Mouse (Mus musculus) CH12.LX (cell line): ENCODE measurements at regions not wholly inside any gene's neighbourhood (a gene's known extent, or its start where the extent isn't known, plus 50 kb on each side); places are given as distances from the start of the nearest gene placed in this dataset.

Experiments
- CTCF ChIP-seq, 2 experiments: IDR thresholded peaks in 1 of 2; conservative IDR thresholded peaks in 1 of 2; 2 replicates each; pipeline ENCODE4 v1.5.1; 2011 to 2012; ENCODE audit warnings: low read depth in 2 of 2, low read length in 2 of 2, improper control_type of control experiment in 1 of 2, inconsistent platforms in 1 of 2, mild to moderate bottlenecking in 1 of 2, moderate library complexity in 1 of 2
- MXI1 ChIP-seq: IDR thresholded peaks from 2 replicates; pipeline ENCODE4 v1.6.1; 2011; ENCODE audit warnings: mild to moderate bottlenecking, low read depth, low read length, improper control_type of control experiment
- POLR2A ChIP-seq: IDR thresholded peaks from 2 replicates; pipeline ENCODE4 v1.6.1; 2011; ENCODE audit warnings: low read depth, mild to moderate bottlenecking, improper control_type of control experiment, low read length
- SIN3A ChIP-seq: IDR thresholded peaks from 2 replicates; pipeline ENCODE4 v1.6.1; 2012; ENCODE audit warnings: low read length, improper control_type of control experiment, inconsistent platforms
- TCF12 ChIP-seq: IDR thresholded peaks from 2 replicates; pipeline ENCODE4 v1.6.1; 2014; ENCODE audit warnings: low read depth, mild to moderate bottlenecking, inconsistent platforms, low read length, improper control_type of control experiment

DNA sequence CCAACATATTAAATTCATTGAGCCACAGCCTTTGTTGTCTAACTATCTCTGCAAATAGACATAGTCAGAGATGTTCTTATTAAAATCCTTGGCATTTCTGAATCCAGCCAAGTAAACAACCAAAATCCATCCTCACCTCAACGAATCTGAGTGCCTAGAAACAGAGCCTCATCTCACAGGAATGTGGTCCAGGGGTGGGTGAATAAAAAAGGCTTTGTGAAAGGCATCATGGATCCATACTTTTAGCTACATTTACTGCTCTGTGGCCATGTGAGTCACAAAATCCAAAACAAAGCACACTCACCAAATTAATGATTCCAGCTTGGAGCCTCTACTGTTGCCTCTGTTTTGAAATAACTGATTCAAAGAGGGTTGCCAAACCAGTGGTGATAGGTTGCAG lies 210.7 kb upstream of the Sp8 start:
- TF ChIP-seq CTCF (conservative IDR thresholded peaks at IDR 0.05 in 1 of 2, IDR thresholded peaks at IDR 0.05 in 1 of 2; ENCODE audit: low read depth in 2 of 2, low read length in 2 of 2) (no peak), TCF12 (no peak), POLR2A (no peak), MXI1 (no peak), SIN3A (no peak)
